Mouse (Mus musculus) erythroblast, embryonic 14.5 days (primary cell): ENCODE results near the gene Armcx3.

Source experiments
- GATA1 ChIP-seq: IDR thresholded peaks from 2 replicates; pipeline ENCODE4 v1.6.1; 2012; ENCODE audit warnings: low read length, inconsistent platforms, mixed read lengths
- TAL1 ChIP-seq: IDR thresholded peaks from 3 replicates; pipeline ENCODE4 v1.6.1; 2012; ENCODE audit warnings: low read length, inconsistent platforms, mixed read lengths

GRCm38 (mm10) chrX:134741862-134742261, 14.5 kb upstream of the Armcx3 start:
- TF ChIP-seq GATA1: no peak
- TF ChIP-seq TAL1: no peak
